Mouse (Mus musculus): Measurements from ENCODE around the gene Pam. TPM values are rescaled to one million over a fixed set of nuclear protein-coding genes. Genes with fewer than 3 reads are reported as not detected.
"Not testable (repeated sequence)": the region's sequence is repeated elsewhere in the genome, so short reads cannot be mapped to it uniquely, and the experiment has no call there.

Gene Pam
- polyA plus RNA-seq, 1 experiment: 37.0 TPM

DNA sequence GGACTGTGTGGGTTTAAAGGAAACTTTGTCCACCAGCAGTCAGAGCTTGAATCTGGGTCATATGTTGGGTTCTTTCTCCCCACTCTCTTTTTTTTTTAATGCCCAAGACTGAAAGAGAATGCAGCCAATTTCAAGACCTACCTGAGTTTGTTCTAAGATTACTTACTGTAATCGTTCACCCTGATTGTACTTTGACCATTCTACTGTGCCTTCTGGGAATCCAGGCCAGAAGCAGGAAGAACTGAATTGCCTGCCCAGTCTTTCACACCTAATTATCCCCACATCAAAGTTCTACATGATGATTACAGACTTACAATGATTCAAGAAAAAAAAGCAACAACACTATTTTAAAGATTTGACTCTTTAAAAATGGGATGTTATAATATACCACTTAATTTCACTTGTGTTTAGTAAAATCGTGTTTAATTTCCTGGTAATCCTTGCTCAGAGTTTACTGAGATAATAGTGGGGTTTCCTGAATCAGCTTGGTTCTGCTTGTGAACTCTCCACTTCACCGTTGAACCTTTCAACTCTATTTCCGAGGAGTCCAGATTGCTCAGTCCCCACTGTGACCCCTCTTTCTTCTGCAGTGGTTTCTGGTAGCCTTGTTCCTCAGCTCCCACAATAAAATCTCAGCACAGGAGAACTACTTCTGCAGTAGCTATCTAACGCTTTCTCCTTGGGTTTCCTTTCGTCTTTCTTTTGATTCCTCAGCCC is 69.4 kb downstream of the Pam start:
- no peak overlapping the region for H3K4me3 ChIP-seq (ENCODE audit: insufficient read depth, low read length)
- no peaks in the 10 kb centered on the region for H3K4me1 ChIP-seq (ENCODE audit: control insufficient read depth, insufficient read depth, low read length)
- no peak overlapping the region for H3K27ac ChIP-seq (ENCODE audit: insufficient read depth, low read depth, low read length)
- TF ChIP-seq POLR2A (IDR thresholded peaks at IDR 0.05; ENCODE audit: borderline replicate concordance, low read depth, low read length) (no peak), CTCF (IDR thresholded peaks at IDR 0.05; ENCODE audit: low read depth, low read length) (no peak)

DNA sequence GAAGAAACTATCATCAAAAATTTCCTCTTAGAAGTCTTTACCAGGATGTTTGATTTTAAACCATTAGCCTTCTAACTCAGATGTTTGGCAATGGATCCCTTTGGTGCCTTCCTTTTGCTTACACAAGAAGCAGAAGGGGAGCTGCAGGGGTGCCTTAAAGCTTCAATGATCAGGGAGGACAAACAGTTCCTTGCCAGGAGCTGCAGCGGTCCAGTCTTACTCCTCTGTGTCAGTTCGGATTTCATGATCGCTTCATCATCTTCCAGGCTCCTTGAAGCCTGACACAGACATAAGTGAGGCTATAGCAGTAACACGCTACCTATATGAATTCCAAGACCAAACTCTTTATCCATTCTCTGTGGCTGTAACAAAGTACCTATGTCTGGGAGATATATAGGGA is 71.6 kb downstream of the Pam start:
- no peak overlapping the region for H3K27ac ChIP-seq (ENCODE audit: insufficient read depth, low read depth, low read length)
- no peaks in the 10 kb centered on the region for H3K4me1 ChIP-seq (ENCODE audit: control insufficient read depth, insufficient read depth, low read length)
- H3K4me3 ChIP-seq (ENCODE audit: insufficient read depth, low read length): no peak overlapping the region
- TF ChIP-seq CTCF (IDR thresholded peaks at IDR 0.05; ENCODE audit: low read depth, low read length) (no peak), POLR2A (IDR thresholded peaks at IDR 0.05; ENCODE audit: borderline replicate concordance, low read depth, low read length) (no peak)

DNA sequence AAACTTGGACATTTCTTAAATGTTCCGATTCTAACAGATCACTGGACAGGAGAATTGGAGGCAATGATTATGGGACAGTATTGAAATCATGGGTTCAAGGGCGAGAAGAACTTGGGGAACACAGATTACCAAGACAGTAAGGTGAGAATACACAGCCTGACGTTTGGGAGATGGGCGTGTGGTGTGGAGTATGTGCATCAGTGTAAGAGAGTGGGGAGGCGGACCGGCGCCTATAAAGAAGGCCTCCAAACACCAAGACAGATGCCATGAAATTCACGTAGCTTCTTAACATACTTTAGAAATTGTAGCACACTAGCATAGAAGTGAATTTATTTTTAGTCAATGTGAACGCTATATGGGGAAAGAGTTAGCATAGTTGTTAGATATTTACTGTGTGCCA is 76.5 kb downstream of the Pam start:
- H3K27ac ChIP-seq (ENCODE audit: insufficient read depth, low read depth, low read length): no peak overlapping the region
- H3K4me3 ChIP-seq (ENCODE audit: insufficient read depth, low read length): no peak overlapping the region
- no peak for TF ChIP-seq CTCF (IDR thresholded peaks at IDR 0.05; ENCODE audit: low read depth, low read length)
- no peaks in the 10 kb centered on the region for H3K4me1 ChIP-seq (ENCODE audit: control insufficient read depth, insufficient read depth, low read length)

DNA sequence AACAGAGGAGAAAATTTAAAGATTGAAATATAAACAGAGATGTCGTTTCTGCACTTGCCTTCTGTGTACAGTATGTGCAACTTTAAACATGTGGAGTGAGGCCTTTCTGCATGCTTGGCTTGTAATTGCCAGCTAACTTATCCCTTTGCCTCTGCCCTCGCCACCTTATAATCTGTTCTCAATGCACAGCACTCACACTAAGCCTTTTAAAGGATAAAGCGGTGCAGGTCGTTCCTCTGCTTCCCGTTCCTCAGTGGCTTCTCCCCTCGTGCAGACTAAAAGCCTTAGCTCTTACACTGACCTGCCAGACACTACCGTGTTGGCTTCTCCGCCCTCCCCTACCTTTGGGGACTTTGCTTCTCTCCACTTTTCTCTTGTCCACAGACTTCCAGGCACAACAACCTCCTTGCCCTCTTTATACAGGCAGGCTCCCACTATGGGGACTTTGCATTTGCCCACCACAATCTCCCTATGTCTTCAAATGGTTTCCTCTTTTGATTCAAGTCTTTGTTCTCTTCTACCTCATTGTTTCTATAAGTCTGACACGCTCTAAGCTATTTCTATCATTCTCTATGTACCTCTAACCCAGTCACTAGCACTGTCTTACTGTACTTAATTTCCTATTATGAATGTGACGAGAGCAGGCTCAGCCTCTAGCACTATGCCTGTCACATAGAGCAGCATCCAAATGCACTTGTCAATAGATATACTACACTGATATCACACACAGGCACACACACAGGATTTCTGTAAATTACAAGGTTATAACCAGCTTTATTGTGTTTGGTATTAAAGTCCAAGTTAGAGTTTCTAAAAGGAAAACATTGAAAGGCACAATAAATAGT is 79.2 kb downstream of the Pam start:
- Histone ChIP-seq H3K4me3 (ENCODE audit: insufficient read depth, low read length) (no peak overlapping the region), H3K4me1 (ENCODE audit: control insufficient read depth, insufficient read depth, low read length) (no peaks in the 10 kb centered on the region), H3K27ac (ENCODE audit: insufficient read depth, low read depth, low read length) (no peak overlapping the region)
- no peak for TF ChIP-seq CTCF (IDR thresholded peaks at IDR 0.05; ENCODE audit: low read depth, low read length)
- no peak for TF ChIP-seq POLR2A (IDR thresholded peaks at IDR 0.05; ENCODE audit: borderline replicate concordance, low read depth, low read length)

DNA sequence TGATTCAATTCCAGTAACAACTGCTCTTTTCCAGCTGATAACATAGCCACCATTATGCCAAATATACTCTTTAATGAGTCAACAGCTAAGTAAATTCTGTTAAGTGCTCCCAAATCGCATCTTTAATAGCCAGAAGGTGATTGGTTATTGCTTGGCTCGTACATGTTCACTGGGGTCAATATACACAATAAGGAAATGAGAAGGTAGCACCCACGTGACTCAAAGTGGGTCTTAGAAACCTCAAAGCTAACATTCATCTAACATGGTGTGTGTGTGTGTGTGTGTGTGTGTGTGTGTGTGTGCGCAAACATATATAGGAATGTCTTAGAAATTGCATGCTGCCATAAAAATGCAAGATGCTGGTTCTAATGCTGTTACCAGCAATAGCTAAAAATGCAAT is 79.9 kb downstream of the Pam start:
- TF ChIP-seq CTCF (IDR thresholded peaks at IDR 0.05; ENCODE audit: low read depth, low read length) (no peak), POLR2A (IDR thresholded peaks at IDR 0.05; ENCODE audit: borderline replicate concordance, low read depth, low read length) (no peak)
- Histone ChIP-seq H3K4me1 (ENCODE audit: control insufficient read depth, insufficient read depth, low read length) (no peaks in the 10 kb centered on the region), H3K27ac (ENCODE audit: insufficient read depth, low read depth, low read length) (no peak overlapping the region), H3K4me3 (ENCODE audit: insufficient read depth, low read length) (no peak overlapping the region)

DNA sequence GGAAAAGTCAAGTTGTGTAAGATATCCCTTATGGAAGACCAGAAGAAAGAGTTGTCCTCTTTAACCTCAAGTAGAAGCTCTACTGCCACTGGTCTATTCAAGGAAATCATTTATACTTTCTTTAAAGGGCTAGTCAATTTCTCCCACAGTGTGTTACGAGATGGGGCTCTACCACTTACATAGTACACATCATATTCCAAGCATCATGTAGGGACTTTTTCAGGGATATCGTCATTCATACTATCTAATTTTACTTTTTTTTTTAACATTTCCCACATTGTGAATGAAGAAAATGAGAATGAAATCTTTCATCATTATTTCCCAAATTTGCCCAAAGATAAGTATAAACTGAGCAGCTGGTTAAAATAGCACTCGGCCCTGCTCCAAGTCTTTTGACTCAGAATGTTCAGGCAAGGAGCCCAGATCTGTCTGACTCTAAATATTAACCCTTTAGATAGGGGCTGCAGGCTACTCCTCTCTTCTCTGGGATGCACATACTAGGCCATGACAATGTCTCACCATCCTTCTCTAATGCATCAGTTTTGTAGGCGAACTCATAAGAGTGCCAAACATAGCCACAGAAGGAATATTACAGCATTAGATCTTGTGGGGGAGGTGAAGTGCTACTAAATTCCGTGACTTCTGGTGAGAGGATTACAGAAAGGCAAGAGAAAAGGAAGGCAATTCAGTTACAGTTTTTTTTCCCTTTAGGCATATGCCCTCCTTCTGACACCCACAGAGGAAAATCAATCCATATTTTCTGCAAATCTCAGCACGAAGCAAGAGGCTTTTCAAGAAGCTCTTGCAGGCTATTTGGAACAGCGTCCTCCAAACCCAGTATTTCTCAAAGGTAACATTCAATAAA is 92.7 kb downstream of the Pam start:
- H3K4me1 ChIP-seq (ENCODE audit: control insufficient read depth, insufficient read depth, low read length): no peaks in the 10 kb centered on the region
- H3K27ac ChIP-seq (ENCODE audit: insufficient read depth, low read depth, low read length): no peak overlapping the region
- TF ChIP-seq CTCF (IDR thresholded peaks at IDR 0.05; ENCODE audit: low read depth, low read length) (no peak), POLR2A (IDR thresholded peaks at IDR 0.05; ENCODE audit: borderline replicate concordance, low read depth, low read length) (no peak)
- H3K4me3 ChIP-seq (ENCODE audit: insufficient read depth, low read length): no peak overlapping the region

DNA sequence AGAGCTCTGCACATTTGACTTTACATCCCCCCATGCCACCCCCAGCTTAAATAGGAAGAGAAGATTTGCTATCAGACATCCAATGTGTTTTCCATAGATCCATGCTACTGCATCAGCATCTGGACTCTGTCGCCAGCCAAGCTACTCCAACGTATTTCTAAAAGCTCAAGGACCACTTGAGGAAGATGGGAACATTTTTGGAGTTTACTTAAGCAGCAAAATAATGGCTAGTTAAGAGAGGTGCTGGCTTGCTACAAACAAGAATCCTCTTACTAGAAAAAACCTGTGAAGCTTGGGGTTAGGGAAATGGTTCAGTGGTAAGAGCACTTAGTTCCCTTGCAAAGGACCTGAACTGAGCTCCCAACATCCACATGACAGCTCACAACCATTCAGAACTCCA is 96.0 kb downstream of the Pam start:
- Histone ChIP-seq H3K4me1 (ENCODE audit: control insufficient read depth, insufficient read depth, low read length) (no peaks in the 10 kb centered on the region), H3K4me3 (ENCODE audit: insufficient read depth, low read length) (no peak overlapping the region), H3K27ac (ENCODE audit: insufficient read depth, low read depth, low read length) (no peak overlapping the region)
- TF ChIP-seq POLR2A (IDR thresholded peaks at IDR 0.05; ENCODE audit: borderline replicate concordance, low read depth, low read length): no peak
- no peak for TF ChIP-seq CTCF (IDR thresholded peaks at IDR 0.05; ENCODE audit: low read depth, low read length)

DNA sequence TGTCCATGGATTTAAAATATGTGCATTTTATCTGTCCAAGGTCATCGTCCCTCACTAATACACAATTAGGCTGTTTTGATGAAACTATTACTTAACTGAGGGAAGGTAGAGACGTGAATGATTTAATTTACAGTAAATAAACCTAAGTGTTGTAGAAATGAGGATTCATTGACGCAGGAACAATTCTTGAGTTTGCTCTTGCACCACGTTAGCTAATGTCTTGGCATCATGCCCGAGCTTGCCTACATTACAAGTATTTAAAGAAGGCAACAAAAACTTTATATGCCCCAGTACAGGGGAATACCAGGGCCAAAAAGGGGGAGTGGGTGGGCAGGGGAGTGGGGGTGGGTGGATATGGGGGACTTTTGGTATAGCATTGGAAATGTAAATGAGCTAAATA is 96.5 kb downstream of the Pam start:
- H3K27ac ChIP-seq (ENCODE audit: insufficient read depth, low read depth, low read length); H3K4me1 ChIP-seq (ENCODE audit: control insufficient read depth, insufficient read depth, low read length); H3K4me3 ChIP-seq (ENCODE audit: insufficient read depth, low read length): not testable (repeated sequence)

DNA sequence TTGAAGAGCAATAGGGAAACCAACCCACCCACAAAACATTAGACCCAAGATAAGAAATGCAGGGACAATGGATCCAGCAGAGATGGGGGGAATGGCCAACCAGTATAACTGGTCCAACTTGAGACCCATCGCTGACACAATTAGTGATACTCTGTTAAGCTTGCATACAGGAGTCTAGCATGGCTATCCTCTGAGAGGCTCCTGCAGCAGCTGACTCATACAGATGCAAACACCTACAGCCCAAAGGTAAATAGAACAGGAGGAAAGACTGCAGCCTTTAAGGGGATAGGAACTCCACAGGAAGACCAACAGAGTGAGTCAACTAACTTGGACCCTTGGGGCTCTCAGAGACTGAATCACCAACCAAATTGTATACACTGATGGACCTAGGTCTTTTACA is 98.4 kb downstream of the Pam start:
- H3K4me3 ChIP-seq (ENCODE audit: insufficient read depth, low read length): no peak overlapping the region
- H3K4me1 ChIP-seq (ENCODE audit: control insufficient read depth, insufficient read depth, low read length): no peaks in the 10 kb centered on the region
- H3K27ac ChIP-seq (ENCODE audit: insufficient read depth, low read depth, low read length): no peak overlapping the region
- TF ChIP-seq POLR2A (IDR thresholded peaks at IDR 0.05; ENCODE audit: borderline replicate concordance, low read depth, low read length) (no peak), CTCF (IDR thresholded peaks at IDR 0.05; ENCODE audit: low read depth, low read length) (no peak)

DNA sequence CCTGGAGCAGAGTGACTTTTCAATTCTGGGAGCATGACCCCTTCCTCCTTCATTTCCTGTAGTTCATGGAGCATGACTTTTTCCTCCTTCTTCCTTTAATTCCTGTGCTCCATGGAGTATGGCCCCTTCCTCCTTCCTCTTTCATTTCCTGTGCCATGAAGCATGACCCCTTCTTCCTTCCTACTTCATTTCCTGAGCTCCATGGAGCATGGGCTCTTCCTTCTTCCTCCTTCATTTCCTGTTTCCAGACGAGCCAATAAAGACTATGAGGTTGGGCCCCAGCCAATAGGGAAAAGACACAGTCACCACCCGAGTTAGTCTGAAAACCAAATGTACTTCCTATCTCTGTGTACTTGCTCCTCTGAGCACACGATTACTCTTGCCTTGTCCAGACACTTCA is 103.5 kb downstream of the Pam start:
- Histone ChIP-seq H3K27ac (ENCODE audit: insufficient read depth, low read depth, low read length) (peak overlapping the region; percentile 34), H3K4me3 (ENCODE audit: insufficient read depth, low read length) (no peak overlapping the region), H3K4me1 (ENCODE audit: control insufficient read depth, insufficient read depth, low read length) (no peaks in the 10 kb centered on the region)
- no peak for TF ChIP-seq POLR2A (IDR thresholded peaks at IDR 0.05; ENCODE audit: borderline replicate concordance, low read depth, low read length)
